Mouse (Mus musculus) midbrain, embryonic 13.5 days (tissue): ENCODE measurements around the gene Mecom. TPM values are rescaled to one million over a fixed set of nuclear protein-coding genes. Genes with fewer than 3 reads are reported as not detected.
"Not testable (repeated sequence)": the region's sequence is repeated elsewhere in the genome, so short reads cannot be mapped to it uniquely, and the experiment has no call there.

ENCODE experiments used
- ATAC-seq: fragments of 200-750 bp; cut with Nextera tagmentation; 2 replicates; pipeline ENCODE4 v1.8.0; 2017; ENCODE audit warnings: mild to moderate bottlenecking, moderate TSS enrichment, moderate library complexity
- H3K27ac ChIP-seq: fragments of 300-500 bp; sonication (generic); 2 replicates; pipeline ENCODE4 v1.5.1; 2015; ENCODE audit warnings: inconsistent platforms, mild to moderate bottlenecking, moderate library complexity
- H3K27me3 ChIP-seq: fragments of 300-500 bp; sonication (generic); 2 replicates; pipeline ENCODE4 v1.6.1; 2015; ENCODE audit warnings: mild to moderate bottlenecking, inconsistent platforms
- H3K36me3 ChIP-seq: fragments of 300-500 bp; sonication (generic); 2 replicates; pipeline ENCODE4 v1.6.1; 2015; ENCODE audit warnings: mild to moderate bottlenecking, inconsistent platforms
- H3K4me1 ChIP-seq: fragments of 300-500 bp; sonication (generic); replicated peaks from 2 replicates; pipeline ENCODE4 v1.6.1; 2015; ENCODE audit warnings: inconsistent platforms
- H3K4me2 ChIP-seq: fragments of 300-500 bp; sonication (generic); replicated peaks from 2 replicates; pipeline ENCODE4 v1.6.1; 2015; ENCODE audit warnings: moderate library complexity, mild to moderate bottlenecking, inconsistent platforms
- H3K4me3 ChIP-seq: fragments of 300-500 bp; sonication (generic); replicated peaks from 2 replicates; pipeline ENCODE4 v1.5.1; 2015; ENCODE audit warnings: mild to moderate bottlenecking, inconsistent platforms
- H3K9ac ChIP-seq: fragments of 300-500 bp; sonication (generic); replicated peaks from 2 replicates; pipeline ENCODE4 v1.6.1; 2015; ENCODE audit warnings: mild to moderate bottlenecking, inconsistent platforms
- H3K9me3 ChIP-seq: fragments of 300-500 bp; sonication (generic); 2 replicates; pipeline ENCODE4 v1.6.1; 2016; ENCODE audit warnings: mild to moderate bottlenecking, inconsistent platforms
- WGBS: fragments of 180-500 bp; shearing (Covaris S2); methylation state at CpG from one replicate; pipeline ENCODE4 v1.1.7; 2015; 5-methylcytosine and 5-hydroxymethylcytosine counted together
- polyA plus RNA-seq: library from polyadenylated mRNA; unstranded; fragments of >200 nt; fragmentation: Nextera tagmentation; extraction: Ambion mirVana; gene quantifications from 2 replicates; pipeline ENCODE4 v1.2.1, GENCODE M21; 2015

Mecom gene
- polyA plus RNA-seq, 1 experiment from 2014 or later: 11.1 TPM

DNA sequence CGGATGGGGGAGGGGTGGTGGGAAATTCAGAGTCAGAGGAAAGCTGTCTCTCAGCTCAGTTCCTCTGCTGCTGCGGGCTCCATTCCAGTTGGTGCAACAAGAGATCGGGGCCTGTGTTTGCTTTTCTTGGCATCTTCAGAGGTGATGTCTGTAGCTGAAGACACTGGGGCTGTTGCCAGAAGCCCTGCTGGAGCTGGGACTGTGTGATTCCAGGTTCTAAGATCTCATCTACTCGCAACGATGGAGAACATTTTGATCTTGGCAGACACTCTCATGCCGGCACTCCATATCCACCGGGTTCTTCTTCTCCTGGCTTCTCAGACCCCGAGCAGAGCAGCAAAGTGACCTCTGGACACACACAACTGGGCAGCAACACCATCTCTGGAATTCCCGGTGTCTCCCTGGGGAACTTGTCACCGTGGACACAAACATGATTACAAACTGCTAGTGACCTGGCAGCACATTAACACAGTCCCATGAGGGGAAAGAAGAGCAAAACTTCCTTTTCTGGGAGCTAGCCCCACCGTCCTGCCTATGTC lies 908 bp downstream of the Mecom start:
- Histone ChIP-seq H3K4me1 (no peaks in the 10 kb centered on the region), H3K27ac (no peak overlapping the region), H3K36me3 (no peaks in the 10 kb centered on the region), H3K9me3 (no peaks in the 10 kb centered on the region), H3K9ac (no peak overlapping the region), H3K4me3 (no peak overlapping the region), H3K27me3 (no peaks in the 10 kb centered on the region), H3K4me2 (no peak overlapping the region)
- 71% methylated on average over 11 of the region's 11 CpGs for WGBS
- no peak for ATAC-seq

DNA sequence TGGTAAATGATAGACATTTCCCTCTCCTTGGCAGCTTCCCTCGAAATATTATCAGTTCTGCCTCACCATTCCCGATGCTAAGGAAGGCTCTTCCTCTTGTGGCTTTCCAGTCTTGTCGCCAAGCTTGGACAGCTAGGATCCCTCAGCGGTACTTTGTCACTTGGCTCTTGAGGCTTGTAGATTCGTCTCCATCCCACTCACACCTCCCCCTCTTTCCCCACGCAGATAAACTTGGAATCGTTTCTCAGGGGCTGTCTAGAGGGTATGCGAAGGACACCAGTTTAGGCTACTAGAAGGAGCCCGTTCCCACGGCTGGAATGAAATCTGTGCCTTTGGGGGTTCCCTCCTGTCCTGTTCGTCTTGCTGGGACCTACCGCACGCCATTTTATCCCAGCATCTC lies 1.4 kb downstream of the Mecom start:
- no peak overlapping the region for H3K4me2 ChIP-seq
- no peaks in the 10 kb centered on the region for H3K9me3 ChIP-seq
- H3K36me3 ChIP-seq: no peaks in the 10 kb centered on the region
- H3K27me3 ChIP-seq: no peaks in the 10 kb centered on the region
- ATAC-seq: no peak
- no peak overlapping the region for H3K27ac ChIP-seq
- H3K4me1 ChIP-seq: no peaks in the 10 kb centered on the region
- H3K9ac ChIP-seq: no peak overlapping the region
- 81% methylated on average over 13 of the region's 13 CpGs for WGBS
- H3K4me3 ChIP-seq: no peak overlapping the region

GRCm38 (mm10) chr3:30545246-30545645 lies 2.6 kb downstream of the Mecom start:
- ATAC-seq: no peak
- no peaks in the 10 kb centered on the region for H3K9me3 ChIP-seq
- H3K36me3 ChIP-seq: no peaks in the 10 kb centered on the region
- no peak overlapping the region for H3K9ac ChIP-seq
- WGBS: 67% methylated on average over 5 of the region's 5 CpGs
- H3K4me2 ChIP-seq: no peak overlapping the region
- H3K4me3 ChIP-seq: no peak overlapping the region
- H3K27ac ChIP-seq: no peak overlapping the region
- H3K4me1 ChIP-seq: no peaks in the 10 kb centered on the region
- no peaks in the 10 kb centered on the region for H3K27me3 ChIP-seq

DNA sequence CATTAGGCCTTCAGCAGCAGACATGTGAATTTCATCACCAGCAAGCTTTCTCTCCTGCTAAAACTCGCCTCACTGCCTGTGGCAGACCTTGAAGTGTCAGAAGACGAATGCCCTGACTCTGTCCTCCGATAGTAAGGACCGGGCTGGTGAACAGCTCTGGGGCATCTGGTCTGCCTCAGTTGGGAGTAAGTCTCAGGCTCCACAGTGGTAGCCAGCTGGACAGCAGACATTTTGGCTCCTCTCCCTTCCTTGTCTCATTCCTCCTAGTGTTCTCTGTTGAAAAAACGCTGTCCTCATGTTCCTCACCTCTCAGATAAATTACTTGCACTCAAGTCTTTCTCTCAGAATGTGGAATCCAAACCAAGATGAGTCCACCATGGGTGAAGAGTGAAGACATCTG lies 3.5 kb downstream of the Mecom start:
- Histone ChIP-seq H3K9me3 (no peaks in the 10 kb centered on the region), H3K36me3 (no peaks in the 10 kb centered on the region), H3K27me3 (no peaks in the 10 kb centered on the region), H3K9ac (no peak overlapping the region), H3K4me3 (no peak overlapping the region), H3K4me1 (no peaks in the 10 kb centered on the region), H3K4me2 (no peak overlapping the region), H3K27ac (no peak overlapping the region)
- WGBS: 86% methylated on average over 5 of the region's 5 CpGs
- ATAC-seq: no peak

- 85% methylated on average over 11 of the region's 11 CpGs for WGBS
- no peaks in the 10 kb centered on the region for H3K27me3 ChIP-seq
- no peak overlapping the region for H3K9ac ChIP-seq
- no peak overlapping the region for H3K27ac ChIP-seq
- no peak for ATAC-seq
- no peak overlapping the region for H3K4me2 ChIP-seq
- no peaks in the 10 kb centered on the region for H3K4me1 ChIP-seq
- H3K4me3 ChIP-seq: no peak overlapping the region
- H3K9me3 ChIP-seq: no peaks in the 10 kb centered on the region
- no peaks in the 10 kb centered on the region for H3K36me3 ChIP-seq
Measured at GRCm38 (mm10) chr3:30535821-30536220, 12.0 kb downstream of the Mecom start.

GRCm38 (mm10) chr3:30520751-30521150 lies 27.1 kb downstream of the Mecom start:
- not testable (repeated sequence) for H3K4me3 ChIP-seq, ATAC-seq, H3K36me3 ChIP-seq, H3K9me3 ChIP-seq, H3K9ac ChIP-seq, H3K27ac ChIP-seq, H3K4me2 ChIP-seq, H3K4me1 ChIP-seq
- 59% methylated on average over 3 of the region's 3 CpGs for WGBS
- H3K27me3 ChIP-seq: peaks cover 27% of the 10 kb centered on the region

DNA sequence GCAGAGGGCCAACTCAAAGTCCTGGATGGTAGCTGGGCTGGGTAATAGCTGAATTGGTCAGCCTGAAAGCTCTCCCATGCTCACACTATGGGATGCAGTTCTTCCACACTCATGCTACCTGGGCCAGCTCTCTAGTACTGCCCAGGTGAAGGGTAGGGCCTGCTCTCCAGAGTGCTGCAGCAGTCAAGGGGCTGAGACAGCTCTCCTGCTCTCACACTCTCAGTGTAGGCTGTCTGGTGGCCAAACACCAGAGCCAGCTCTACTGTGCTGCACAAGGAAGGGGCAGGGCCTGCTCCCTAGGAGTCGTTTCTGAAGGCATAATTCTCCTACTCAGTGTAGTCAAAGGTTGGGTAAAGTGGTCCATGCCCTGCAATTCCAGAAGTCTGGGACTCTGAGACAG lies 28.4 kb downstream of the Mecom start:
- Histone ChIP-seq H3K4me3 (no peak overlapping the region), H3K9me3 (no peaks in the 10 kb centered on the region), H3K27ac (no peak overlapping the region), H3K4me1 (peaks cover 11% of the 10 kb centered on the region), H3K4me2 (no peak overlapping the region), H3K27me3 (peaks cover 29% of the 10 kb centered on the region), H3K9ac (no peak overlapping the region), H3K36me3 (no peaks in the 10 kb centered on the region)
- no peak for ATAC-seq
- 44% methylated on average over 1 of the region's 1 CpGs for WGBS

- no peaks in the 10 kb centered on the region for H3K36me3 ChIP-seq
- no peak overlapping the region for H3K27ac ChIP-seq
- WGBS: 10% methylated on average over 9 of the region's 9 CpGs
- H3K4me3 ChIP-seq: no peak overlapping the region; the same call in 1 of the 2 replicates
- peaks cover 55% of the 10 kb centered on the region for H3K27me3 ChIP-seq
- peaks cover 23% of the 10 kb centered on the region for H3K4me1 ChIP-seq
- peak overlapping the region; percentile 76 for H3K4me2 ChIP-seq
- ATAC-seq: no peak
- H3K9me3 ChIP-seq: no peaks in the 10 kb centered on the region
- H3K9ac ChIP-seq: no peak overlapping the region
Measured at GRCm38 (mm10) chr3:30515795-30516170, 32.0 kb downstream of the Mecom start.

DNA sequence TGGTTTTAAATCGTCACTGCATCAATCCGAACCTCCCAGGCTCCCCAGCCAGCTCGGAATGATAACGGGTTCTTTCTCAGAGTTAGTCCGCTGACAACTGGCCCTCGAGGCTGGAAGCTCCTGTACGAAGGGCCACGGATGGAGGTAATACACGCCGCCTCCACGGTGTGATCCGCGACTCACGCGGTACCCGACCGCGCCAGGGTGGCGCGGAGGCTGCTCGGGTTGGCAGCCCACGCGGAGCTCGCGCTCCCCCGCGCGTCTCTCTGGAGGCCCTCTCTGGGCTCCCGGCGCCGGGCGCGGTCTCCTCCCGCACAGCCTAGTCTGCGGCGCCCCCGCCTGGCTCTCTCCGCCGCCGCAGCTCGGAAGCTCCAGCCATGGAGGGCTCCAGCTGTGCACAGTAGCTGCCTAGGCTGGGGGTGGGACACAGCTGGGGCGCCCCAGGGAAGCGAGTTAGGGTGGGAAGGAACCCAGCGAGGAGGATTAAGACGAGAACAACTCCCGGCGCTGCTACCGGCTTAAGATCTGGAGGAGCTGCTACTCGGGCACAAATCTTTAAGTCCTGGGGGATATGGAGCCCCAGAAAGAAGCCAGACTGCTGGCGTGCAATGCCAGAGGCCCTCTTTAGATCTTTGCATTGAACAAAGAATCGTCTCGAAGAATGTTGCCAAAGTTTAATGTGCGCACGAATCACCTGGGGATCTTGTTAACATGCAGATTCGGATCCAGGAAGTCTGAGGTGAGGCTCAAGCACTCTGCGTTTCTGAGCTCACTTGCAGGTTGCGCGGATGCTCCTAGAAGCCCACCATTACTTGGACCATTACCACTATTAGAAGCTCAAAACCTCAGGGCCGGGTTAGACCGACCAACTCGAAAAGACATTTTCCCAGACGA lies 32.7 kb downstream of the Mecom start:
- peaks cover 61% of the 10 kb centered on the region for H3K27me3 ChIP-seq
- peak overlapping the region; percentile 42 for H3K4me3 ChIP-seq

GRCm38 (mm10) chr3:30514051-30514754 lies 33.6 kb downstream of the Mecom start:
- under 1% methylated on average over 52 of the region's 52 CpGs for WGBS
- Histone ChIP-seq H3K4me1 (peaks cover 35% of the 10 kb centered on the region), H3K27me3 (peaks cover 65% of the 10 kb centered on the region), H3K4me2 (peak overlapping the region; percentile 76), H3K36me3 (no peaks in the 10 kb centered on the region), H3K9me3 (no peaks in the 10 kb centered on the region), H3K27ac (no peak overlapping the region), H3K4me3 (peak overlapping the region; percentile 42), H3K9ac (peak overlapping the region; percentile 60)
- ATAC-seq: peak; percentile 16; the same call in 1 of the 2 replicates

More for the DNA sequence above, 32.7 kb downstream of the Mecom start:
- peak; percentile 95 for ATAC-seq
- Histone ChIP-seq H3K36me3 (no peaks in the 10 kb centered on the region), H3K4me1 (peaks cover 25% of the 10 kb centered on the region), H3K9ac (0 out of 2 replicates have a peak overlapping the region, but pooled peaks have one; percentile 15), H3K4me2 (peak overlapping the region; percentile 76), H3K27ac (no peak overlapping the region), H3K9me3 (no peaks in the 10 kb centered on the region)
- WGBS: 1% methylated on average over 62 of the region's 62 CpGs

DNA sequence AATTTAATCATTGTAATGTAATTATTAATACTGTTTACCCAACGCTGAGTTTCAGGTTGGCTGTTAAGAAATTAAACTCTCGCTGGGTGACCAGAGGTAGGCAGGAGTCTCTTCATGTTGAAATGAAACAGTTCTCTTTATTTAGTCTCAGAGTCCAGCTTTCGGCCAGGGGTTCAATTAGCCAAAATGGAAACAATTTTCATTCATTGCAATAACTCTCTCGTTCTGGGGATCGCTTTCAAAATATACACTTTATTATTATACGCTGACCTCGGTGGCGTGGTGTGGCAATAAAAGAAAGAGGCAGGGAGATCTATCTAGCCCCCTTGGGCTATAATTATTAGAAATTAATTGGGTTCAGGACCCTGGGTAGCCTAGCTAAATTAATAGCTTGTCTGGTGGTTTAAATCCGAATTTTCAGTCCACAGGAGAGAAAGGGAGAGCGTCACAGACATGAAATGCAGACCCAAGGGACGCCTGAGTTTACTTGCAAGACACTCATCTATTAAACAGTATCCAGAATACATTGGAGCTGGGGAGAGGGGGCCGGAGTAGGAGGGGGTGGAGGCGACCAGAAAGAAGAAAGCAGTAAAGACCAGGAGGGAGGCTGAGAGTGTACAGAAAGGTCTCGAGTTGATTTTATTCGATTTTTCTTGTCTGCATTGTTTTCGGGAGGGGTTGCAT lies 34.4 kb downstream of the Mecom start:
- Histone ChIP-seq H3K27me3 (peaks cover 70% of the 10 kb centered on the region), H3K36me3 (no peaks in the 10 kb centered on the region), H3K4me2 (peak overlapping the region; percentile 76), H3K9me3 (no peaks in the 10 kb centered on the region), H3K9ac (no peak overlapping the region; the same call in 1 of the 2 replicates), H3K4me3 (peak overlapping the region; percentile 42), H3K4me1 (peaks cover 40% of the 10 kb centered on the region), H3K27ac (no peak overlapping the region)
- no peak for ATAC-seq
- WGBS: 5% methylated on average over 16 of the region's 16 CpGs
